Comparison of ENCODE assay signal across 34 mouse cellular contexts in genomic region chr2:84599270-84599888, GRCm38 (mm10). TPM values are rescaled to one million over a fixed set of nuclear protein-coding genes. Genes with fewer than 3 reads are reported as not detected.
DNase-seq lines count a peak whose midpoint lies in the region; ATAC-seq and TF ChIP-seq lines count a peak whose summit lies in the region.
"Had no signal": no experiment of that assay in that cellular context is flagged by ENCODE, and none has a peak within 500 bp of the region (broad histone marks: within the 10 kb centered on the region; RNA-seq: fewer than 3 reads in every experiment).

No protein-coding gene starts in this region.

- TF ChIP-seq CTCF in intestine, postnatal 0 days (IDR thresholded peaks at IDR 0.05; ENCODE audit: low read depth), result no peak

- H3K4me3 ChIP-seq in forebrain, embryonic 13.5 days, result no peak overlapping the region
- H3K4me3 ChIP-seq in forebrain, embryonic 14.5 days (ENCODE audit: low read depth, low read length), result no peak overlapping the region
- no peak overlapping the region for H3K4me3 ChIP-seq in heart, embryonic 13.5 days
- H3K4me3 ChIP-seq in intestine, postnatal 0 days (ENCODE audit: low read depth, low read length), result no peak overlapping the region
- H3K4me3 ChIP-seq: erythroblast, embryonic 14.5 days; hindbrain, embryonic 12.5 days; kidney, embryonic 15.5 days; layer of hippocampus, adult 2 months; left cerebral cortex, adult 2 months; limb, embryonic 13.5 days; megakaryocyte, embryonic 14.5 days; midbrain, embryonic 12.5 days had no signal

- 98% methylated on average over 6 of the region's 6 CpGs for WGBS in forebrain, embryonic 13.5 days
- 97% methylated on average over 6 of the region's 6 CpGs for whole genome bisulfite sequencing in forebrain, embryonic 14.5 days
- WGBS in heart, embryonic 13.5 days, result 83% methylated on average over 6 of the region's 6 CpGs
- 82% methylated on average over 6 of the region's 6 CpGs for WGBS in intestine, postnatal 0 days

- intact Hi-C loops in heart, postnatal 10 days (cut with DNase I), result loop anchor here (2.0 kb wide), 1 partner anchor 13 kb away; no protein-coding TSS in a partner anchor
- intact Hi-C loops in heart, postnatal 36 days (cut with DNase I), result no loop called here
- intact Hi-C loops in left cerebral cortex, postnatal 10 days (cut with DNase I), result no loop called here

- 0 out of 2 replicates have a peak, but pooled peaks have one; percentile 48 for ATAC-seq in forebrain, embryonic 13.5 days
- ATAC-seq in forebrain, embryonic 14.5 days, result no peak
- ATAC-seq in heart, embryonic 13.5 days (ENCODE audit: extremely low read depth, insufficient number of reproducible peaks, low FRiP score, low TSS enrichment), result no peak
- 0 out of 2 replicates have a peak, but pooled peaks have one; percentile 11 for ATAC-seq in intestine, postnatal 0 days
- ATAC-seq: activated CD4-positive, CD25-positive, alpha-beta regulatory T cell, adult 4 months; forebrain, embryonic 16.5 days had no signal

- H3K4me2 ChIP-seq in forebrain, embryonic 13.5 days, result no peak overlapping the region
- H3K4me2 ChIP-seq in forebrain, embryonic 14.5 days (ENCODE audit: low read length), result no peak overlapping the region
- no peak overlapping the region for H3K4me2 ChIP-seq in heart, embryonic 13.5 days
- no peak overlapping the region for H3K4me2 ChIP-seq in intestine, postnatal 0 days (replicated peaks; ENCODE audit: low read depth)
- H3K4me2 ChIP-seq: hindbrain, embryonic 12.5 days; kidney, embryonic 15.5 days; limb, embryonic 13.5 days; liver, embryonic 11.5 days; midbrain, embryonic 12.5 days had no signal

- DNase-seq in forebrain, embryonic 14.5 days (ENCODE audit: low spot score), result no peak
- DNase-seq in heart, adult 18-20 months, result no peak
- peak; percentile 34 to 37 for DNase-seq in heart, postnatal 10 days
- no peak for DNase-seq in heart, postnatal 36 days
- no peak for DNase-seq in left cerebral cortex, postnatal 10 days (ENCODE audit: extremely low spot score in 1 of 2, low spot score in 2 of 2)
- DNase-seq: adrenal gland, adult 2 months; adrenal gland, postnatal 36 days; cerebellum, adult 18-20 months; cerebellum, postnatal 10 days; kidney, adult 18-20 months; kidney, postnatal 36 days; lung, postnatal 4 days had no signal

- no peak overlapping the region for H3K27ac ChIP-seq in forebrain, embryonic 13.5 days
- H3K27ac ChIP-seq in forebrain, embryonic 14.5 days (ENCODE audit: low read depth, low read length), result no peak overlapping the region
- peak overlapping the region; percentile 57 for H3K27ac ChIP-seq in heart, embryonic 13.5 days (replicated peaks)
- H3K27ac ChIP-seq in intestine, postnatal 0 days (ENCODE audit: low read depth, low read length), result no peak overlapping the region
- H3K27ac ChIP-seq: hindbrain, embryonic 12.5 days; kidney, embryonic 15.5 days; layer of hippocampus, adult 2 months; left cerebral cortex, adult 2 months; limb, embryonic 13.5 days; midbrain, embryonic 12.5 days had no signal

- H3K36me3 ChIP-seq in forebrain, embryonic 13.5 days (ENCODE audit: poor library complexity, severe bottlenecking), result peaks cover 66% of the 10 kb centered on the region
- H3K36me3 ChIP-seq in forebrain, embryonic 14.5 days (ENCODE audit: control insufficient read depth, insufficient read depth, low read length), result peaks cover 52% of the 10 kb centered on the region
- peaks cover 84% of the 10 kb centered on the region for H3K36me3 ChIP-seq in heart, embryonic 13.5 days
- H3K36me3 ChIP-seq in intestine, postnatal 0 days (ENCODE audit: control insufficient read depth, insufficient read depth), result peaks cover 52% of the 10 kb centered on the region

- H3K27me3 ChIP-seq in forebrain, embryonic 13.5 days, result no peaks in the 10 kb centered on the region
- no peaks in the 10 kb centered on the region for H3K27me3 ChIP-seq in forebrain, embryonic 14.5 days (replicated peaks; ENCODE audit: control insufficient read depth, insufficient read depth, low read length)
- no peaks in the 10 kb centered on the region for H3K27me3 ChIP-seq in heart, embryonic 13.5 days (replicated peaks)
- no peaks in the 10 kb centered on the region for H3K27me3 ChIP-seq in intestine, postnatal 0 days (replicated peaks; ENCODE audit: control insufficient read depth, insufficient read depth, low read length)
- H3K27me3 ChIP-seq: CH12.LX; hindbrain, embryonic 12.5 days; kidney, embryonic 15.5 days; limb, embryonic 13.5 days; megakaryocyte, embryonic 14.5 days; midbrain, embryonic 12.5 days had no signal

- no peaks in the 10 kb centered on the region for H3K4me1 ChIP-seq in forebrain, embryonic 13.5 days
- H3K4me1 ChIP-seq in forebrain, embryonic 14.5 days (ENCODE audit: control insufficient read depth, insufficient read depth, low read length), result no peaks in the 10 kb centered on the region
- peaks cover 25% of the 10 kb centered on the region for H3K4me1 ChIP-seq in heart, embryonic 13.5 days
- no peaks in the 10 kb centered on the region for H3K4me1 ChIP-seq in intestine, postnatal 0 days (replicated peaks; ENCODE audit: control insufficient read depth, insufficient read depth, low read length)
- H3K4me1 ChIP-seq: hindbrain, embryonic 12.5 days; kidney, embryonic 15.5 days; limb, embryonic 13.5 days; megakaryocyte, embryonic 14.5 days; midbrain, embryonic 12.5 days had no signal

- H3K9ac ChIP-seq in forebrain, embryonic 13.5 days, result no peak overlapping the region
- H3K9ac ChIP-seq in forebrain, embryonic 14.5 days (ENCODE audit: low read length), result no peak overlapping the region
- H3K9ac ChIP-seq in heart, embryonic 13.5 days, result no peak overlapping the region
- H3K9ac ChIP-seq in intestine, postnatal 0 days (ENCODE audit: low read depth, low read length), result no peak overlapping the region
- H3K9ac ChIP-seq: hindbrain, embryonic 12.5 days; kidney, embryonic 15.5 days; limb, embryonic 13.5 days; midbrain, embryonic 12.5 days had no signal

- no peaks in the 10 kb centered on the region for H3K9me3 ChIP-seq in forebrain, embryonic 13.5 days (replicated peaks)
- no peaks in the 10 kb centered on the region for H3K9me3 ChIP-seq in forebrain, embryonic 14.5 days (replicated peaks; ENCODE audit: control insufficient read depth, low read length)
- no peaks in the 10 kb centered on the region for H3K9me3 ChIP-seq in heart, embryonic 13.5 days
- H3K9me3 ChIP-seq in intestine, postnatal 0 days (ENCODE audit: control insufficient read depth), result no peaks in the 10 kb centered on the region
- H3K9me3 ChIP-seq: hindbrain, embryonic 12.5 days; kidney, embryonic 15.5 days; limb, embryonic 13.5 days; megakaryocyte, embryonic 14.5 days; midbrain, embryonic 12.5 days had no signal

RNA-seq across cellular contexts. Expression of gene Ctnnd1, which starts 51.2 kb away (rescaled TPM):
- polyA plus RNA-seq in forebrain, embryonic 13.5 days (2015; fragmentation: Nextera tagmentation; extraction: Ambion mirVana), result 31.6 and 32.8 TPM in 2 replicates
- polyA plus RNA-seq in forebrain, embryonic 14.5 days (2014; fragmentation: Nextera tagmentation; extraction: Ambion mirVana), result 27.1 and 27.8 TPM in 2 replicates
- 60.6 and 63.6 TPM in 2 replicates for polyA plus RNA-seq in heart, embryonic 13.5 days (2015; fragmentation: Nextera tagmentation; extraction: Ambion mirVana)
- 10 to 100 TPM; 53.6 to 63.9 TPM for total RNA-seq in heart, adult 18-20 months (2021)
- total RNA-seq in heart, postnatal 10 days (2021), result 100 to 1,000 TPM; 126 to 129 TPM
- total RNA-seq in heart, postnatal 36 days (2021), result 10 to 100 TPM; 63.0 to 69.4 TPM
- polyA plus RNA-seq in intestine, postnatal 0 days (2015; fragmentation: Nextera tagmentation; extraction: Ambion mirVana), result 45.4 and 46.1 TPM in 2 replicates
- total RNA-seq in left cerebral cortex, postnatal 10 days (2021), result 10 to 100 TPM; 61.3 to 64.7 TPM

RNA-seq across cellular contexts. Expression of gene Btbd18, which starts 59.5 kb away (rescaled TPM):
- polyA plus RNA-seq in forebrain, embryonic 13.5 days (2015; fragmentation: Nextera tagmentation; extraction: Ambion mirVana), result 0.25 and 0.31 TPM in 2 replicates
- polyA plus RNA-seq in forebrain, embryonic 14.5 days (2014; fragmentation: Nextera tagmentation; extraction: Ambion mirVana), result 0.10 and 0.33 TPM in 2 replicates
- 0.10 and 0.12 TPM in 2 replicates for polyA plus RNA-seq in heart, embryonic 13.5 days (2015; fragmentation: Nextera tagmentation; extraction: Ambion mirVana)
- not detected for total RNA-seq in heart, adult 18-20 months (2021)
- not detected for total RNA-seq in heart, postnatal 10 days (2021)
- total RNA-seq in heart, postnatal 36 days (2021), result under 1 TPM in 1 of 2 experiments, not detected in 1; 0.08 TPM
- 0.07 TPM in 1 of 2 replicates, not detected in the other for polyA plus RNA-seq in intestine, postnatal 0 days (2015; fragmentation: Nextera tagmentation; extraction: Ambion mirVana)
- not detected for total RNA-seq in left cerebral cortex, postnatal 10 days (2021)
- total RNA-seq: gastrocnemius, adult 8-10 months; layer of hippocampus, adult 2 months; layer of hippocampus, postnatal 14 days; left cerebral cortex, adult 2 months; left cerebral cortex, postnatal 36 days had no signal
- polyA plus RNA-seq: brain, embryonic 14.5 days; cortical plate, adult 2 months; embryonic facial prominence, embryonic 14.5 days; erythroblast, embryonic 14.5 days; urinary bladder, adult 2 months had no signal

Comparison
In these comparisons a context has a peak if more than half of its experiments do, and no peak if none do; other contexts are left out.
1. ATAC-seq: peak in forebrain, embryonic 13.5 days (single experiment) and intestine, postnatal 0 days (single experiment); none in forebrain, embryonic 14.5 days (single experiment) and heart, embryonic 13.5 days (single experiment).
2. DNase-seq: peak in heart, postnatal 10 days (2 of 2); none in forebrain, embryonic 14.5 days (single experiment), heart, adult 18-20 months (0 of 2), heart, postnatal 36 days (0 of 2) and left cerebral cortex, postnatal 10 days (0 of 2).